Mouse (Mus musculus): ENCODE measurements at regions not wholly inside any gene's neighbourhood (a gene's known extent, or its start where the extent isn't known, plus 50 kb on each side); places are given as distances from the start of the nearest gene placed in this dataset.

DNA sequence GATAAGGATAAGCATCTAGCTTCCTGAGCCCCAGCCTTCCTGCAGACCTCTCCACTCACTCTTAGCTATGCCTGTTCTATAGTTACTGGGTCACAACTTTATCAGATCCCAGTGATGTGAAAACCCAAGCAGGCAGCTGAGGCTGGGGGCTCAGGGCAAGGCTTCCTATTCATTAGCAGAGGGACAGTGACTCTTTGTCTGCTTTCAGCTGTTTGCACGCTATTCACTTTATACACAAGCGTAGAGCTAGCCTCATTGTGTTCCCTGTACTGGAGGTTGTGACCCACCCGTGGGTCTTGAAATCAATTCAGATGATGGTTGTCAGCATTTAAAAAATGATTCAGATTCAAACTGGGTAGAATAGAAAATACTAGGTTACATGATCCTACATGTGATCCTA, 199.5 kb downstream of the Plpp3 start:
- no peak for TF ChIP-seq CTCF (IDR thresholded peaks at IDR 0.05; ENCODE audit: insufficient read depth, low read depth, low read length)
- TF ChIP-seq POLR2A (IDR thresholded peaks at IDR 0.05; ENCODE audit: insufficient read depth, low read depth, low read length): no peak

Data from olfactory bulb, adult 2 months (tissue).